Mouse (Mus musculus) limb, embryonic 13.5 days (tissue): ENCODE results near the gene B430305J03Rik. TPM values are rescaled to one million over a fixed set of nuclear protein-coding genes. Genes with fewer than 3 reads are reported as not detected.

Source experiments
- ATAC-seq: fragments of 200-750 bp; cut with Nextera tagmentation; 2 replicates; pipeline ENCODE4 v1.8.0; 2017; ENCODE audit warnings: low read depth, moderate number of reproducible peaks, moderate TSS enrichment; ENCODE audit not compliant: low FRiP score
- H3K27ac ChIP-seq: fragments of 300-500 bp; sonication (generic); 2 replicates; pipeline ENCODE4 v1.5.1; 2015; ENCODE audit warnings: inconsistent platforms, mild to moderate bottlenecking, moderate library complexity
- H3K27me3 ChIP-seq: fragments of 300-500 bp; sonication (generic); 2 replicates; pipeline ENCODE4 v1.6.1; 2015; ENCODE audit warnings: mild to moderate bottlenecking, inconsistent platforms
- H3K36me3 ChIP-seq: fragments of 300-500 bp; sonication (generic); 2 replicates; pipeline ENCODE4 v1.6.1; 2015; ENCODE audit warnings: inconsistent platforms, mild to moderate bottlenecking, moderate library complexity
- H3K4me1 ChIP-seq: fragments of 300-500 bp; sonication (generic); 2 replicates; pipeline ENCODE4 v1.6.1; 2015; ENCODE audit warnings: inconsistent platforms
- H3K4me2 ChIP-seq: fragments of 300-500 bp; sonication (generic); replicated peaks from 2 replicates; pipeline ENCODE4 v1.6.1; 2015; ENCODE audit warnings: inconsistent platforms, mild to moderate bottlenecking, moderate library complexity
- H3K4me3 ChIP-seq: fragments of 300-500 bp; sonication (generic); 2 replicates; pipeline ENCODE4 v1.5.1; 2015; ENCODE audit warnings: moderate library complexity, mild to moderate bottlenecking, inconsistent platforms
- H3K9ac ChIP-seq: fragments of 300-500 bp; sonication (generic); 2 replicates; pipeline ENCODE4 v1.6.1; 2015; ENCODE audit warnings: mild to moderate bottlenecking, inconsistent platforms
- H3K9me3 ChIP-seq: fragments of 300-500 bp; sonication (generic); 2 replicates; pipeline ENCODE4 v1.6.1; 2016; ENCODE audit warnings: inconsistent platforms
- WGBS: fragments of 180-500 bp; shearing (Covaris S2); methylation state at CpG from one replicate; pipeline ENCODE4 v1.1.7; 2015; 5-methylcytosine and 5-hydroxymethylcytosine counted together
- polyA plus RNA-seq: library from polyadenylated mRNA; unstranded; fragments of >200 nt; fragmentation: Nextera tagmentation; extraction: Ambion mirVana; gene quantifications from 2 replicates; pipeline ENCODE4 v1.2.1, GENCODE M21; 2015

Gene B430305J03Rik
- polyA plus RNA-seq, 1 experiment from 2014 or later: not detected

DNA sequence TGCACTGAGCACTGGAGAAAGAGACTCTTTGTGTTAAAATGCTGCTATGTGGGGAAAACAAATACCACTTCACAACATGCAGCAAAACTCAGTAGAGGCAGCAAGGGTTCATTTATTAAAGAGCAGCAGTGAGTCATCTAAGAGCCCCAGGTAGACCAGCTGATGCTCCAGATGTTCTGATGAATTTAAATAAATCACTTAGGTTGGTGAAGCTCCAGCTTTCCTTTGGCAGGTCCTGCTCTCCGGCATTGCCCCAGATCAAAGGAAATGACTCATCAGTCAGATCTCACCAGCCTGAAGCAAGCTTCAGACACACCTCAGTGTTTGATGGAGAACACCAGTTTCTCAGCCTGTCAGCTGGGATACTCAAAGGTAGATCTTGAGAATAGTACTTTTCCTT lies 20.1 kb downstream of the B430305J03Rik start:
- H3K27ac ChIP-seq: no peak overlapping the region
- no peaks in the 10 kb centered on the region for H3K4me1 ChIP-seq
- H3K4me3 ChIP-seq: no peak overlapping the region
- H3K36me3 ChIP-seq: no peaks in the 10 kb centered on the region
- no peaks in the 10 kb centered on the region for H3K27me3 ChIP-seq
- no peak overlapping the region for H3K9ac ChIP-seq
- WGBS: 7% methylated on average over 1 of the region's 1 CpGs
- ATAC-seq: no peak
- no peak overlapping the region for H3K4me2 ChIP-seq
- H3K9me3 ChIP-seq: no peaks in the 10 kb centered on the region

DNA sequence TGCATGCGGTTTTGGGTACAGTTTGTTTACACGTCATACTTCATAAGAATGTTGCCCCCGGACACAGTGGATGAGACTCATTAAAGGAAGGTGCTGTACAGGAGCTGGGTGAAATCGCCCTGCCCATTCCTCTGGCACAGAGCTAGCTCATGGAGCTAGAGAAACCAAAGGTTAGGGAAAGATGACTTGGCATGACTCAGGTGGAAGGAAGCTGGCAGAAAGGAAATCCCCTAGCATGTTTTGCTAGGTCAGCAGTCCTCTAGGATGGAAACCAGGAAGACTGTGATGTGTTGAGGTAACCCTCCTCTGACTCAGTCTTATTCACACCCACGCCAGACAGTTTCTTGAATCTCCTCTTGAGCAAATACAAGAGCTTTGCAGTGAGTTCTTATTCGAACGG lies 21.7 kb downstream of the B430305J03Rik start:
- Histone ChIP-seq H3K27me3 (no peaks in the 10 kb centered on the region), H3K9ac (no peak overlapping the region), H3K4me3 (no peak overlapping the region), H3K9me3 (no peaks in the 10 kb centered on the region), H3K4me1 (no peaks in the 10 kb centered on the region), H3K27ac (no peak overlapping the region), H3K4me2 (no peak overlapping the region), H3K36me3 (no peaks in the 10 kb centered on the region)
- 79% methylated on average over 7 of the region's 7 CpGs for WGBS
- ATAC-seq: no peak

DNA sequence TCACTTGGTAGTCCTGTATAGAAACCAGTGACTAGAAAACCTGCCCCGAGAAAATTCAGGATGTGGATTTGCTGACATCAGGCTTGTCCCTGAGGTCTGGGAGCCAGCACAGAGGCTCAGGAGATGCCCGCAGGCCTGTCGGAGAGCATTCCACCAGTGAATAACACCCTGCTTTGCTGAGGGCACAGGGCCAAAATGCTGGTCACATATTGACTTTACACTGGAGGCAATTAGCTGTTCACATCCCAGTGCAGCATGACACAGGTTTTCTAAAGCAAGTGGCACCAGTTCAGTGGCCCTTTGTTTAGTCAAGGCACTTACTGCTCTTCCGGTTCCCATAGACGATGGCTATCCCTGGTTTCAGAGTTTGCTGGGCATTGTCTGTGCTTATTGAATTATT lies 25.4 kb downstream of the B430305J03Rik start:
- Histone ChIP-seq H3K36me3 (no peaks in the 10 kb centered on the region), H3K4me3 (no peak overlapping the region), H3K9ac (no peak overlapping the region), H3K27ac (no peak overlapping the region), H3K4me2 (no peak overlapping the region), H3K9me3 (no peaks in the 10 kb centered on the region), H3K27me3 (no peaks in the 10 kb centered on the region), H3K4me1 (no peaks in the 10 kb centered on the region)
- no peak for ATAC-seq
- 90% methylated on average over 5 of the region's 5 CpGs for WGBS

- no peak overlapping the region for H3K4me2 ChIP-seq
- no peak overlapping the region for H3K27ac ChIP-seq
- H3K4me1 ChIP-seq: no peaks in the 10 kb centered on the region
- H3K36me3 ChIP-seq: no peaks in the 10 kb centered on the region
- no peaks in the 10 kb centered on the region for H3K27me3 ChIP-seq
- WGBS: 81% methylated on average over 3 of the region's 3 CpGs
- H3K9ac ChIP-seq: no peak overlapping the region
- H3K4me3 ChIP-seq: no peak overlapping the region
- no peaks in the 10 kb centered on the region for H3K9me3 ChIP-seq
- no peak for ATAC-seq
Measured at GRCm38 (mm10) chr3:61337230-61337629, 28.5 kb downstream of the B430305J03Rik start.

DNA sequence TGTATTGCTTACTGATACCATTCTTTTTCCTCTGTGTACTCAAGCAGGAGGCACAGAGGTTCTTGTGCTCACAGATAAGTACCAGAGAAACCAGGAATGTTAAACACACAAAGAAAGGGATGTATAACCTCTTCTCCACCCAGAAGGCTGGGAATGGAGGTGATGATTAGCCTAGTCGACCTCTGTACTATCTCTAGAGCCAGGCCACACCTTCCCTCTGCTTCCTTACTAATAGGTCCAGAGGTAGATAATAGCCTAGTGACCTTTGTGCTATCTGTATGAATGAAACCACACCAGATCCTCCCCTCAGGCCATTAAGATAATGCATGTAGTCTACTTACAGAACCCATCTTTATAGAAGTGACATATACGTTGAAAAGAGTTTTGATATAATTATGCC lies 29.5 kb downstream of the B430305J03Rik start:
- Histone ChIP-seq H3K4me1 (no peaks in the 10 kb centered on the region), H3K9me3 (no peaks in the 10 kb centered on the region), H3K36me3 (no peaks in the 10 kb centered on the region), H3K4me3 (no peak overlapping the region), H3K27me3 (no peaks in the 10 kb centered on the region), H3K27ac (no peak overlapping the region), H3K4me2 (no peak overlapping the region), H3K9ac (no peak overlapping the region)
- no peak for ATAC-seq
- 51% methylated on average over 2 of the region's 2 CpGs for WGBS

- ATAC-seq: no peak
- 88% methylated on average over 6 of the region's 6 CpGs for WGBS
- no peak overlapping the region for H3K4me2 ChIP-seq
- no peaks in the 10 kb centered on the region for H3K9me3 ChIP-seq
- no peaks in the 10 kb centered on the region for H3K27me3 ChIP-seq
- H3K4me1 ChIP-seq: no peaks in the 10 kb centered on the region
- no peak overlapping the region for H3K9ac ChIP-seq
- no peaks in the 10 kb centered on the region for H3K36me3 ChIP-seq
- H3K27ac ChIP-seq: no peak overlapping the region
- no peak overlapping the region for H3K4me3 ChIP-seq
Measured at GRCm38 (mm10) chr3:61321632-61322031, 44.1 kb downstream of the B430305J03Rik start.

DNA sequence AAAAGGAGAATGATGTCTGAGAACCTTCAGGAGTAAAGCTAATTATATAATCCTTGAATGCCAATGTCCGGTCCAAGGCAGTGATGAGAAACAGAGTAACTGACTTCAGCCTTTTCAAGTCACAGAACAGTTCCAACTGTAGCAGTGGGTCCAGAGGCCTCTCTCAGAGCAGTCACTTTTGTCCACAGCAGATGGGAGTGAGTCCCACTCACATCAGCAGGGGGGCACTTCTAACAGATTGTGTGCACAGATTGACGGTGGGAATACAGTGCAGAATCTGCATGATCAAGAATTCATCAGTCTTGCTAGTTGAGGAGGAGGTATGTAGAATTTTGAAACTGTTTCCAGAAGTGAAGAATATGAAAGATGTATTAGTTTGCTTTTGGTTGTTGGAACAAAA lies 45.7 kb downstream of the B430305J03Rik start:
- Histone ChIP-seq H3K36me3 (no peaks in the 10 kb centered on the region), H3K27ac (no peak overlapping the region), H3K9ac (no peak overlapping the region), H3K4me1 (no peaks in the 10 kb centered on the region), H3K9me3 (no peaks in the 10 kb centered on the region), H3K27me3 (no peaks in the 10 kb centered on the region), H3K4me3 (no peak overlapping the region), H3K4me2 (no peak overlapping the region)
- no peak for ATAC-seq
- 79% methylated on average over 2 of the region's 2 CpGs for WGBS

- Histone ChIP-seq H3K36me3 (no peaks in the 10 kb centered on the region), H3K27me3 (no peaks in the 10 kb centered on the region), H3K9me3 (no peaks in the 10 kb centered on the region), H3K4me2 (no peak overlapping the region), H3K4me1 (no peaks in the 10 kb centered on the region), H3K9ac (no peak overlapping the region), H3K4me3 (no peak overlapping the region), H3K27ac (no peak overlapping the region)
- no peak for ATAC-seq
- 76% methylated on average over 2 of the region's 2 CpGs for WGBS
Measured at GRCm38 (mm10) chr3:61315002-61315401, 50.7 kb downstream of the B430305J03Rik start.

Other genes with a start within 250 kb of the B430305J03Rik start
- 12.7 and 12.8 TPM in 2 replicates for gene Rap2b, start 4.3 kb downstream of the B430305J03Rik start, polyA plus RNA-seq